Comparison of ENCODE assay signal across 8 mouse cellular contexts in the genomic region with DNA sequence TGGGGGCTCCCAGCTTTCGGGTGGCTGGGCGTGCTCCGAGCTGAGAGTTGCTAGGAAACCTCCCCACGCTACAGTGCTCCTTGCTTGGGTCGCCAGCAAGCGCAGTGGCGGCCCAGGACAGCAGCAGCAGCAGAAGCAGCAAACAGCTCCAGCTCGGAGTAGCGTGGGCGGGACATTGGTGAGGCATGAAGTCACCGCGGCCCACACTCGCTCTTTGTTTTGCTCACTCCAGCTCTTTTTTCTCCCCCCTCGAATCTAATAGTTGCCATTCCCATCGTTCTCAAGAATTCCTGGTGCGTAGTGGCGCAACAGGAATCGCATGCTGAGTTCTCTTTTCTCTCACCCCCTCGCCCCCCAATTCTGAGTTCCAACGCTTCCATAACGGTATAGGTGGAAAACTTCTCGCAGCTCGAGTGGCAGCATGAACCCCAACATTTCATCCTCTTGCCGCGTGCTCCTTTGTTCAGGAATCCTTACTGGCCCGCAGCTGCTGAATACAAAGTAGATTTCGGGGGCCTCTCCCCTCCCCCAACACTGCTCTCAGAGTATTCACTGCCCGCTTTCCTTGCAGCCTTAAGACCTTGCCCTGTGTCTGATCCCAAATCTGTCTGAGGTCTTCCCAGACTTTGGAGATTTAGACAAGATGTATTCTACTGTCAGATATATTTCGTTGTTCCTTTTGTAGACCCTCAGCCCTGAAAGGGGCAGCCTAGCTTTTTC. TPM values are rescaled to one million over a fixed set of nuclear protein-coding genes. Genes with fewer than 3 reads are reported as not detected.
DNase-seq lines count a peak whose midpoint lies in the region; ATAC-seq lines count a peak whose summit lies in the region.

A gene (minus strand): TSS at position 107 of the 720 bp plus-strand sequence.

- peak within 1 kb of the TSS; percentile 67 for H3K4me3 ChIP-seq in hindbrain, embryonic 13.5 days
- H3K4me3 ChIP-seq in lung, embryonic 15.5 days, result peak within 1 kb of the TSS; percentile 56

- WGBS in hindbrain, embryonic 13.5 days, result under 1% methylated on average over 29 of the region's 29 CpGs
- WGBS in lung, embryonic 15.5 days, result 1% methylated on average over 29 of the region's 29 CpGs

- ATAC-seq in hindbrain, embryonic 13.5 days (ENCODE audit: low FRiP score), result peak; percentile 95
- ATAC-seq in lung, embryonic 15.5 days (ENCODE audit: borderline replicate concordance, extremely low read depth, low FRiP score, low TSS enrichment), result peak; percentile 97
- ATAC-seq in neutrophil, adult 5-6 weeks (ENCODE audit: extremely low read depth, insufficient number of reproducible peaks, low FRiP score, poor library complexity, severe bottlenecking), result 0 out of 2 replicates have a peak, but pooled peaks have one; percentile 33

- peak; percentile 26 for DNase-seq in T-cell, adult 2 months (ENCODE audit: low spot score)
- DNase-seq in cerebellum, adult 9-10 months, result peak; percentile 16
- DNase-seq in frontal cortex, adult 2 months (ENCODE audit: extremely low spot score in 1 of 2, low spot score in 1 of 2), result peak; percentile 82 to 87
- peak in 1 of 2 experiments; percentile 83 for DNase-seq in layer of hippocampus, postnatal 14 days (ENCODE audit: low spot score in 2 of 2)
- peak; percentile 38 for DNase-seq in thymus, postnatal 25 days

- no peaks in the 10 kb centered on the region for H3K9me3 ChIP-seq in hindbrain, embryonic 13.5 days
- H3K9me3 ChIP-seq in lung, embryonic 15.5 days, result no peaks in the 10 kb centered on the region

- H3K9ac ChIP-seq in hindbrain, embryonic 13.5 days, result peak within 1 kb of the TSS; percentile 85
- H3K9ac ChIP-seq in lung, embryonic 15.5 days, result peak within 1 kb of the TSS; percentile 59

- H3K27me3 ChIP-seq in hindbrain, embryonic 13.5 days, result no peaks in the 10 kb centered on the region
- H3K27me3 ChIP-seq in lung, embryonic 15.5 days, result no peaks in the 10 kb centered on the region; the same call in 1 of the 2 replicates

- H3K4me2 ChIP-seq in hindbrain, embryonic 13.5 days, result peak within 1 kb of the TSS; percentile 73
- H3K4me2 ChIP-seq in lung, embryonic 15.5 days, result peak within 1 kb of the TSS; percentile 91

- H3K27ac ChIP-seq in hindbrain, embryonic 13.5 days, result peak within 1 kb of the TSS; percentile 92
- peak within 1 kb of the TSS; percentile 86 for H3K27ac ChIP-seq in lung, embryonic 15.5 days

- peaks cover 33% of the 10 kb centered on the region for H3K4me1 ChIP-seq in hindbrain, embryonic 13.5 days (replicated peaks)
- 0 out of 2 replicates have a peak, but pooled peaks cover 14% of the 10 kb centered on the region for H3K4me1 ChIP-seq in lung, embryonic 15.5 days

- H3K36me3 ChIP-seq in hindbrain, embryonic 13.5 days, result no peaks in the 10 kb centered on the region
- no peaks in the 10 kb centered on the region for H3K36me3 ChIP-seq in lung, embryonic 15.5 days

RNA-seq across cellular contexts. Expression of the gene that starts here (rescaled TPM):
- polyA plus RNA-seq in frontal cortex, adult 2 months (2012; rRNA removed), result 15.2 and 16.3 TPM in 2 replicates
- 11.9 and 12.4 TPM in 2 replicates for polyA plus RNA-seq in hindbrain, embryonic 13.5 days (2015; fragmentation: Nextera tagmentation; extraction: Ambion mirVana)
- total RNA-seq in layer of hippocampus, postnatal 14 days (2021), result 10 to 100 TPM; 30.7 to 32.9 TPM
- polyA plus RNA-seq in lung, embryonic 15.5 days (2015; fragmentation: Nextera tagmentation; extraction: Ambion mirVana), result 3.1 and 3.6 TPM in 2 replicates
- not detected in 2 replicates for total RNA-seq in neutrophil, adult 5-6 weeks (2017)

Comparison
In these comparisons a context has a peak if more than half of its experiments do, and no peak if none do; other contexts are left out.
1. RNA of the gene that starts here (total RNA-seq): 30.7 to 32.9 TPM in layer of hippocampus, postnatal 14 days; not detected in neutrophil, adult 5-6 weeks; every median in the first group is over 10 times any median in the second.
2. Peak in ATAC-seq in neutrophil, adult 5-6 weeks; RNA of the gene not detected or under 1 TPM.
3. ATAC-seq: peak in every context shown above with its lines; median percentile 97 in lung, embryonic 15.5 days; 95 in hindbrain, embryonic 13.5 days; 33 in neutrophil, adult 5-6 weeks.